Mouse (Mus musculus): ENCODE measurements around the gene Pkmyt1. TPM values are rescaled to one million over a fixed set of nuclear protein-coding genes. Genes with fewer than 3 reads are reported as not detected.

Pkmyt1 gene
- total RNA-seq, 2 experiments from 2014 or later = 24.3 to 63.7 TPM

- peak; percentile 56; the same call in 1 of the 2 replicates for ATAC-seq (replicated peaks; ENCODE audit: poor library complexity, severe bottlenecking)
Measured at GRCm38 (mm10) chr17:23719455-23719854, 6.7 kb upstream of the Pkmyt1 start.

DNA sequence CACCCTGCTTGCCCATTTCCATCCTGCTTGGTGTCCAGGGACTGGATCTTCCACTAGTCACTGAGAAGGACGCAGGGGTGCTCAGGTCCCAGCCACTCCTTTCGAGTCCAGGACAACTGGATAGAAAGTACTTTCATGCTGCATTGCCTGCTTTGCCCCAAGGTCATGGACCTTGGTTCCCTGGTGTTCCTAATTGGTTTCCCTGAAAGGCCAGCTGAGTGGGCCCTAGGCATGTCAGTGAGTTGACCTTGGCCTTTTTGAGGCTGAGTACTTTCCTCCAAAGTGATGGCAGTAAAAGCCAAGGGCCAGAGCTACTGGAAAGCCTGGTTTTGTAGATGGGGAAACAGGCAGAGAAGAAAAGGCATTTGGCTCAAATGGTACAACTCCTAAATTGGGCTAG is 4.2 kb upstream of the Pkmyt1 start:
- ATAC-seq (replicated peaks; ENCODE audit: poor library complexity, severe bottlenecking) = no peak

GRCm38 (mm10) chr17:23722376-23723125 is 3.6 kb upstream of the Pkmyt1 start, which contains the start of gene 1520401A03Rik:
1520401A03Rik (minus strand) TSS chr17:23722783.
- ATAC-seq (replicated peaks; ENCODE audit: poor library complexity, severe bottlenecking) = no peak

- no peak for ATAC-seq (replicated peaks; ENCODE audit: poor library complexity, severe bottlenecking)
Measured at GRCm38 (mm10) chr17:23725477-23725876, 659 bp upstream of the Pkmyt1 start.

- peak; percentile 89 for ATAC-seq (replicated peaks; ENCODE audit: poor library complexity, severe bottlenecking)
Measured at GRCm38 (mm10) chr17:23726758-23727142, 614 bp downstream of the Pkmyt1 start.

DNA sequence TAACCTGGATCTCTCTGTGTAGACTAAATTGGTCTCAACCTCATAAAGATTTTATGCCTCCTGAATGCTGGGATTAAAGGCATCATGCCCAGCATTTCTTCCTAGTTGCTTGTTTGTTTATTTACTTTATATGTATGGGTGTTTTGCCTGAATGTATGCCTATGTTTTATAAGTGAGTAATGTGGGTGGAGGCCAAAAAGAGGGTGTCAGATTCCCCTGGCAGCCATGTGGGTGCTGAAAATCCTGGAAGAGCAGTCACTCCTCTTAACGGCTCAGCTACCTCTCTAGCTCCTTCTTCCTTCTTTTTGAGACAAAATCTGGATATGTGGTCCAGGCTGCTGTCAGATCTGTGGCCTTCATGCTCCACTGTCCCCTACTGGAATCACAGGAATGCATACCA is 4.3 kb downstream of the Pkmyt1 start:
- ATAC-seq (replicated peaks; ENCODE audit: poor library complexity, severe bottlenecking) = no peak

DNA sequence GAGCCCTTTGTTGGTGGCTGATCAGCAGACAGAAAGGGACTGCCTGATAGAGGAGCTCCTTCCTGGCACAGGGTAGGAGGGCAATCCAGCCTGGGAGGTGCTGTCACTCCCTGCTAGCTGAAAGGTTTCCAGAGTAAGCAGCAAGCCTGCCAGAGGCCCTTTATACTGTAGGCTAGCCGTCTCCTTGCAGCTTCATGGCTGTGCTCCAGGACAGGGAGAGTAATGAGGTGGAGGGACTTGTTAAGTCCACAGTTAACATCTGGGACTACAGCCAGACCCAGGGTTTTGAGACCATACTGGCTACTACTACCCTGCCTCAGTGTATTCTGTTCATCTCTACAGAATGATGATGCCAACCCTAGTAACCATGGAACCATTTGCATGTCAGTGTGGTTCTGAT is 8.2 kb downstream of the Pkmyt1 start:
- ATAC-seq (replicated peaks; ENCODE audit: poor library complexity, severe bottlenecking) = no peak

- peak; percentile 19; the same call in 1 of the 2 replicates for ATAC-seq (replicated peaks; ENCODE audit: poor library complexity, severe bottlenecking)
Measured at GRCm38 (mm10) chr17:23737493-23738445, 11.6 kb downstream of the Pkmyt1 start.

- ATAC-seq (replicated peaks; ENCODE audit: poor library complexity, severe bottlenecking) = no peak
Measured at GRCm38 (mm10) chr17:23738836-23739201, 12.7 kb downstream of the Pkmyt1 start.

DNA sequence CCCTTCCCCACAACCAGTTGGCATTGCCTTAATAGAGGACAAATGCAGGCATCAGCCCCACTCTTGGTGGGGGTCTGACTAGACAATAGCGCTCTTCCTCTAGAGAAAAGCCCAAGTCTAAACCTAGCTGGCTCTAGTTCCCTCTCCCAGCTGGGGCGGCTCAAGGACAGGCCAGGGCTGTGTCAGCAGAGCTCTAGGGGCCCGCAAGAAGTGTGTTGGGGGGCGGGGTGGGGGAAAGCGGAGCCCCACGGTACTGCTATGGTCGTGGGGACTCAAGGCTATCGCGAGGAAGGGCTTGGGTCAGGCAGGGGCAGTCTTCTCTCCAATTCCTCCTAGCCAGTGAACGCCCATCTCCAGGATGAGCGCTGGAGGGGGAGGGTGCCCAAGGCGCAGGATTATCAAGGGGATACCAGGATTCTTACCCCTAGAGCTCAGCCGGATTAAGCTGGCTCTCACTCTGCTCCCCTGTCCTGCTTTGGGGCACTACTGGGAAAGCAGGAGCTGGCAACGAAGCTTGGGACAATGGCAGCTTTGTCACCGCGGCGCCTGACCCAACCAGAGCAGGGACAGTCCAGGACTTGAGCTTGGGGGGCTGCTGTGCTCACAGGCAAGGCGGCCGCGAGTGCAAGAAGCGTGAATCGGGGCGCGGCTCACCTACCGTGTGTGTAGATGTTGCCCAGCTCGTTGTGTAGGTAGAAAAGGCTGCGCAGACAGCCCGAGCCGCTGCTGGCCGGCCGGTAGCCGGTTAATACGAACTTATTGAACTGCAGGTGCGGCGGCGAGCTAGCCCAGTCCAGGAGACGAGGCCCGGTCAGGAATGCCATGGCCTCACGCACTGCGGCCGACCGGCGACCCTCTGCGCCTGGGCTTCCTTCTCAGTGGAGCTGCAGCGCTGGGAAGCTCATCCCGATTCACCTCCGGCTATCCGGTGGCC is 13.3 kb downstream of the Pkmyt1 start:
- ATAC-seq (replicated peaks; ENCODE audit: poor library complexity, severe bottlenecking) = no peak; the same call in 1 of the 2 replicates

- ATAC-seq (replicated peaks; ENCODE audit: poor library complexity, severe bottlenecking) = peak; percentile 82
Measured at GRCm38 (mm10) chr17:23740136-23740584, 14.0 kb downstream of the Pkmyt1 start.

DNA sequence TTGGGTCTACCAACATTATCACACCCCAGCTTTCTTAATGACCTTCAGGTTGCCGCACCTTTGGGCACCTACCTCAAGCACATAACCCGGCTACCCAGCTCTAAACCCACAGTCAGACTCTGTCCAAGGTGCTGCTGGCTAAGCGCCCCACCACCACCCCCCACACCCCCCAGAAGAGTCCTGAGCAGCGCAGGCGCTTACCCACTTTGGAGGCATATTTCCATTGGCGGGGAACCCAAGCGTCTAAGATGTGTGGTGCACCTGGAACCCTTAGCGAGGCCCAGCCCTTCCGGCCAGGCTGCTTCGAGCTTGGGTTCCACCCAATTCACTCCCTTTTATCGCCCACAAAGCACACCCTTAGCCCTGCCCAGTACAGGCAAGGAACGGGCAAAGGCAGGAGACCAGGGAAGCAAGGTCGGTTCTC is 14.5 kb downstream of the Pkmyt1 start, which contains the start of gene Paqr4:
Gene Paqr4 (minus strand): TSS at position 270 of the 424 bp plus-strand sequence.
- peak; percentile 3 for ATAC-seq (replicated peaks; ENCODE audit: poor library complexity, severe bottlenecking)

- ATAC-seq (replicated peaks; ENCODE audit: poor library complexity, severe bottlenecking) = no peak
Measured at GRCm38 (mm10) chr17:23741359-23742209, 15.4 kb downstream of the Pkmyt1 start.

- ATAC-seq (replicated peaks; ENCODE audit: poor library complexity, severe bottlenecking) = no peak
Measured at GRCm38 (mm10) chr17:23742210-23742793, 16.2 kb downstream of the Pkmyt1 start.

- ATAC-seq (replicated peaks; ENCODE audit: poor library complexity, severe bottlenecking) = no peak
Measured at GRCm38 (mm10) chr17:23742941-23743340, 16.8 kb downstream of the Pkmyt1 start.

GRCm38 (mm10) chr17:23744076-23744475 is 17.9 kb downstream of the Pkmyt1 start:
- ATAC-seq (replicated peaks; ENCODE audit: poor library complexity, severe bottlenecking) = no peak

- ATAC-seq (replicated peaks; ENCODE audit: poor library complexity, severe bottlenecking) = no peak
Measured at GRCm38 (mm10) chr17:23744651-23745050, 18.5 kb downstream of the Pkmyt1 start.

All from granulocyte monocyte progenitor cell, adult 5-6 weeks (primary cell).